Mouse (Mus musculus) midbrain, postnatal 0 days (tissue): ENCODE results near the gene Csnk1d. TPM values are rescaled to one million over a fixed set of nuclear protein-coding genes. Genes with fewer than 3 reads are reported as not detected.

ENCODE experiments used
- ATAC-seq: fragments of 200-750 bp; cut with Nextera tagmentation; 2 replicates; pipeline ENCODE4 v1.8.0; 2017; ENCODE audit warnings: moderate number of reproducible peaks, mild to moderate bottlenecking, moderate TSS enrichment, moderate library complexity; ENCODE audit not compliant: low FRiP score
- DNase-seq: peaks from one replicate; pipeline ENCODE4 v3.0.0-alpha.2; 2015; ENCODE audit warnings: low spot score
- H3K27ac ChIP-seq: fragments of 300-500 bp; sonication (generic); 2 replicates; pipeline ENCODE4 v1.5.1; 2014; ENCODE audit warnings: low read depth, mild to moderate bottlenecking, low read length, mixed read lengths
- H3K27me3 ChIP-seq: fragments of 300-500 bp; sonication (generic); 2 replicates; pipeline ENCODE4 v1.6.1; 2014; ENCODE audit warnings: low read length, control low read depth, mixed read lengths; ENCODE audit not compliant: insufficient read depth
- H3K36me3 ChIP-seq: fragments of 300-500 bp; sonication (generic); 2 replicates; pipeline ENCODE4 v1.6.1; 2014; ENCODE audit warnings: low read length, control low read depth, mixed read lengths; ENCODE audit not compliant: insufficient read depth
- H3K4me1 ChIP-seq: fragments of 300-500 bp; sonication (generic); 2 replicates; pipeline ENCODE4 v1.6.1; 2014; ENCODE audit warnings: mild to moderate bottlenecking, control low read depth, antibody characterized with exemption, low read length, mixed read lengths; ENCODE audit not compliant: insufficient read depth
- H3K4me2 ChIP-seq: fragments of 300-500 bp; sonication (generic); 2 replicates; pipeline ENCODE4 v1.6.1; 2014; ENCODE audit warnings: low read depth, mild to moderate bottlenecking, low read length, mixed read lengths; ENCODE audit not compliant: poor library complexity, severe bottlenecking
- H3K4me3 ChIP-seq: fragments of 300-500 bp; sonication (generic); 2 replicates; pipeline ENCODE4 v1.5.1; 2014; ENCODE audit warnings: low read depth, mild to moderate bottlenecking, low read length, moderate library complexity
- H3K9ac ChIP-seq: fragments of 300-500 bp; sonication (generic); replicated peaks from 2 replicates; pipeline ENCODE4 v1.6.1; 2014; ENCODE audit warnings: mild to moderate bottlenecking, low read length, moderate library complexity, mixed read lengths; ENCODE audit not compliant: poor library complexity, severe bottlenecking
- H3K9me3 ChIP-seq: fragments of 300-500 bp; sonication (generic); 2 replicates; pipeline ENCODE4 v1.6.1; 2016; ENCODE audit warnings: low read length, control low read depth
- CTCF ChIP-seq: IDR thresholded peaks from 2 replicates; pipeline ENCODE4 v1.5.1; 2016; ENCODE audit warnings: antibody characterized with exemption, mild to moderate bottlenecking
- WGBS: fragments of 180-500 bp; shearing (Covaris S2); extraction: QIAGEN DNeasy Blood & Tissue Kit; methylation state at CpG from one replicate; pipeline ENCODE4 v1.1.7; 2014; 5-methylcytosine and 5-hydroxymethylcytosine counted together
- polyA plus RNA-seq: library from polyadenylated mRNA; unstranded; fragments of >200 nt; fragmentation: Nextera tagmentation; extraction: Ambion mirVana; gene quantifications from 2 replicates; pipeline ENCODE4 v1.2.1, GENCODE M21; 2015
- total RNA-seq: library from RNA; depleted of rRNA; stranded (reverse); fragments of >200 nt; gene quantifications from 2 replicates; pipeline ENCODE4 v1.2.3, GENCODE M21; 2014

Gene Csnk1d
- total and polyA plus RNA-seq, 2 experiments from 2014 or later = 115 to 116 TPM

- Histone ChIP-seq H3K27ac (no peak overlapping the region), H3K36me3 (no peaks in the 10 kb centered on the region), H3K27me3 (no peaks in the 10 kb centered on the region), H3K4me1 (no peaks in the 10 kb centered on the region), H3K4me3 (no peak overlapping the region), H3K9ac (no peak overlapping the region), H3K9me3 (no peaks in the 10 kb centered on the region), H3K4me2 (no peak overlapping the region)
- TF ChIP-seq CTCF = no peak
- WGBS = 68% methylated on average over 5 of the region's 6 CpGs
- DNase-seq = no peak
- ATAC-seq = no peak
Observed at GRCm38 (mm10) chr11:120939712-120940341, 51.3 kb downstream of the Csnk1d start.

- ATAC-seq (no peak), DNase-seq (no peak)
- H3K4me1 ChIP-seq = no peaks in the 10 kb centered on the region
- no peak overlapping the region for H3K27ac ChIP-seq
- H3K9me3 ChIP-seq = no peaks in the 10 kb centered on the region
- WGBS = 48% methylated on average over 4 of the region's 4 CpGs
- H3K4me3 ChIP-seq = no peak overlapping the region
- no peak overlapping the region for H3K4me2 ChIP-seq
- H3K9ac ChIP-seq = no peak overlapping the region
- no peaks in the 10 kb centered on the region for H3K27me3 ChIP-seq
- TF ChIP-seq CTCF = no peak
- no peaks in the 10 kb centered on the region for H3K36me3 ChIP-seq
Observed at GRCm38 (mm10) chr11:120938795-120939194, 52.3 kb downstream of the Csnk1d start.

GRCm38 (mm10) chr11:120937976-120938375 lies 53.2 kb downstream of the Csnk1d start:
- Histone ChIP-seq H3K27me3 (no peaks in the 10 kb centered on the region), H3K36me3 (no peaks in the 10 kb centered on the region), H3K9me3 (no peaks in the 10 kb centered on the region), H3K9ac (no peak overlapping the region), H3K4me3 (no peak overlapping the region), H3K4me1 (no peaks in the 10 kb centered on the region), H3K27ac (no peak overlapping the region), H3K4me2 (no peak overlapping the region)
- ATAC-seq (no peak), DNase-seq (no peak)
- no peak for TF ChIP-seq CTCF
- 100% methylated on average over 1 of the region's 1 CpGs for WGBS

GRCm38 (mm10) chr11:120932564-120933398 lies 58.3 kb downstream of the Csnk1d start, which contains the start of gene Ccdc57:
Gene Ccdc57 (minus strand): TSS chr11:120932872.
- Histone ChIP-seq H3K4me2 (peak within 1 kb of the TSS; percentile 64), H3K27me3 (no peaks in the 10 kb centered on the region), H3K4me3 (peak within 1 kb of the TSS; percentile 68), H3K9ac (peak within 1 kb of the TSS; percentile 59), H3K4me1 (no peaks in the 10 kb centered on the region), H3K36me3 (no peaks in the 10 kb centered on the region), H3K9me3 (no peaks in the 10 kb centered on the region), H3K27ac (peak within 1 kb of the TSS; percentile 21; the same call in 1 of the 2 replicates)
- TF ChIP-seq CTCF = no peak
- ATAC-seq (peak; percentile 94), DNase-seq (peak; percentile 92)
- 8% methylated on average over 44 of the region's 44 CpGs for WGBS

- WGBS = 95% methylated on average over 4 of the region's 4 CpGs
- H3K4me2 ChIP-seq = no peak overlapping the region
- no peak overlapping the region for H3K9ac ChIP-seq
- no peak overlapping the region for H3K4me3 ChIP-seq
- TF ChIP-seq CTCF = no peak
- H3K4me1 ChIP-seq = no peaks in the 10 kb centered on the region
- H3K27me3 ChIP-seq = no peaks in the 10 kb centered on the region
- DNase-seq = no peak
- no peaks in the 10 kb centered on the region for H3K36me3 ChIP-seq
- ATAC-seq = no peak
- H3K9me3 ChIP-seq = no peaks in the 10 kb centered on the region
- no peak overlapping the region for H3K27ac ChIP-seq
Observed at GRCm38 (mm10) chr11:120931479-120931878, 59.7 kb downstream of the Csnk1d start.

GRCm38 (mm10) chr11:120928468-120928867 lies 62.7 kb downstream of the Csnk1d start:
- ATAC-seq (no peak), DNase-seq (no peak)
- Histone ChIP-seq H3K4me3 (no peak overlapping the region), H3K4me2 (no peak overlapping the region), H3K4me1 (no peaks in the 10 kb centered on the region), H3K9ac (no peak overlapping the region), H3K27ac (no peak overlapping the region), H3K36me3 (peaks cover 2% of the 10 kb centered on the region; the same call in 1 of the 2 replicates), H3K9me3 (no peaks in the 10 kb centered on the region), H3K27me3 (no peaks in the 10 kb centered on the region)
- no peak for TF ChIP-seq CTCF
- 92% methylated on average over 4 of the region's 4 CpGs for WGBS
